ENCODE assay signal across 37 mouse cellular contexts in the genomic region with DNA sequence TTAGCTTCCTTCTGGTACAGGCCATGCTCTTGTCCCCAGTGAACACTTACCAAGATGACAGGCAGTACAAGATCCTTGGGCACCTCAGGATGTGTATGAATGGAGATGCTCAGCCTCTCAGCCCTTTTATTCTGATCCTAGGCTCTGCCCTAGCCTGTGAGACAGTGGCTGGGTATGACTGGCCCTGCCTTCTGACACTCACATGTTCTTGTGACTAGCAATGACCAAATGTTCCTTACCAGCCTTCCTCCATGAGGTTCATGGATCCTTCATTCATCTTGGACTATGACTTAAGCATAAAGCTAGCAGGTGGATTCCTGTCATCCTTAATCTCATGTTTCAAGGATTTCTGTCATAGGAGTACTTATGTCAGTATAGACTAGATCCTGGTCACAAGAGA. TPM values are rescaled to one million over a fixed set of nuclear protein-coding genes. Genes with fewer than 3 reads are reported as not detected.
"Had no signal": no experiment of that assay in that cellular context is flagged by ENCODE, and none has a peak within 500 bp of the region (broad histone marks: within the 10 kb centered on the region; RNA-seq: fewer than 3 reads in every experiment).

A gene (minus strand): TSS at position 101 of the 400 bp plus-strand sequence.

- DNase-seq: left cerebral cortex, postnatal 4 days; liver; liver, embryonic 13.5 days; liver, postnatal 0 days; lung, adult 18-20 months; lung, embryonic 14.5 days; lung, postnatal 10 days; lung, postnatal 36 days; lung, postnatal 4 days; midbrain, embryonic 14.5 days had no signal

- H3K36me3 ChIP-seq: limb, embryonic 10.5 days; limb, embryonic 12.5 days; limb, embryonic 13.5 days; limb, embryonic 15.5 days; liver, embryonic 12.5 days; liver, embryonic 13.5 days; liver, embryonic 15.5 days; lung, embryonic 15.5 days; midbrain, embryonic 10.5 days; midbrain, embryonic 12.5 days; midbrain, embryonic 13.5 days; midbrain, embryonic 15.5 days had no signal

- H3K9ac ChIP-seq: limb, embryonic 12.5 days; limb, embryonic 13.5 days; limb, embryonic 15.5 days; liver, embryonic 12.5 days; liver, embryonic 13.5 days; liver, embryonic 14.5 days; liver, embryonic 15.5 days; liver, postnatal 0 days; lung, embryonic 14.5 days; lung, embryonic 15.5 days; midbrain, embryonic 12.5 days; midbrain, embryonic 13.5 days; midbrain, embryonic 15.5 days had no signal

- H3K27me3 ChIP-seq: limb, embryonic 12.5 days; limb, embryonic 13.5 days; limb, embryonic 15.5 days; liver, embryonic 12.5 days; liver, embryonic 13.5 days; liver, embryonic 15.5 days; lung, embryonic 15.5 days; megakaryocyte, embryonic 14.5 days; midbrain, embryonic 12.5 days; midbrain, embryonic 13.5 days; midbrain, embryonic 15.5 days had no signal

- H3K9me3 ChIP-seq: limb, embryonic 10.5 days; limb, embryonic 12.5 days; limb, embryonic 13.5 days; limb, embryonic 15.5 days; liver, embryonic 12.5 days; liver, embryonic 13.5 days; liver, embryonic 15.5 days; lung, embryonic 15.5 days; megakaryocyte, embryonic 14.5 days; midbrain, embryonic 10.5 days; midbrain, embryonic 12.5 days; midbrain, embryonic 13.5 days; midbrain, embryonic 15.5 days had no signal

- H3K4me1 ChIP-seq: limb, embryonic 10.5 days; limb, embryonic 12.5 days; limb, embryonic 13.5 days; limb, embryonic 15.5 days; liver, embryonic 12.5 days; liver, embryonic 13.5 days; liver, embryonic 15.5 days; lung, embryonic 15.5 days; megakaryocyte, embryonic 14.5 days; midbrain, embryonic 10.5 days; midbrain, embryonic 12.5 days; midbrain, embryonic 13.5 days; midbrain, embryonic 15.5 days had no signal

- H3K4me2 ChIP-seq: limb, embryonic 12.5 days; limb, embryonic 13.5 days; limb, embryonic 15.5 days; liver, embryonic 11.5 days; liver, embryonic 12.5 days; liver, embryonic 13.5 days; liver, embryonic 15.5 days; lung, embryonic 14.5 days; lung, embryonic 15.5 days; midbrain, embryonic 11.5 days; midbrain, embryonic 12.5 days; midbrain, embryonic 13.5 days; midbrain, embryonic 15.5 days had no signal

- H3K4me3 ChIP-seq: left cerebral cortex, adult 2 months; limb, embryonic 10.5 days; limb, embryonic 12.5 days; limb, embryonic 13.5 days; limb, embryonic 15.5 days; liver, embryonic 12.5 days; liver, embryonic 13.5 days; liver, embryonic 15.5 days; lung, embryonic 15.5 days; megakaryocyte, embryonic 14.5 days; midbrain, embryonic 10.5 days; midbrain, embryonic 12.5 days; midbrain, embryonic 13.5 days; midbrain, embryonic 15.5 days; myocyte had no signal

- ATAC-seq: liver, embryonic 12.5 days; liver, postnatal 0 days; lung, postnatal 0 days; midbrain, embryonic 13.5 days; midbrain, embryonic 15.5 days; midbrain, embryonic 16.5 days had no signal

- H3K27ac ChIP-seq: left cerebral cortex, adult 2 months; limb, embryonic 10.5 days; limb, embryonic 12.5 days; limb, embryonic 13.5 days; limb, embryonic 15.5 days; liver, embryonic 12.5 days; liver, embryonic 13.5 days; liver, embryonic 14.5 days; liver, embryonic 15.5 days; lung, embryonic 15.5 days; macrophage; midbrain, embryonic 10.5 days; midbrain, embryonic 12.5 days; midbrain, embryonic 13.5 days; midbrain, embryonic 15.5 days had no signal

RNA-seq across cellular contexts. Expression of the gene that starts here (rescaled TPM):
- polyA plus RNA-seq: limb, embryonic 10.5 days; limb, embryonic 11.5 days; limb, embryonic 12.5 days; limb, embryonic 13.5 days; limb, embryonic 14.5 days; liver, adult 2 months; liver, embryonic 11.5 days; liver, embryonic 12.5 days; liver, embryonic 13.5 days; liver, embryonic 14.5 days; liver, embryonic 15.5 days; liver, embryonic 16.5 days; liver, postnatal 0 days; lung, embryonic 14.5 days; lung, embryonic 15.5 days; lung, embryonic 16.5 days; lung, postnatal 0 days; macrophage; midbrain, embryonic 10.5 days; midbrain, embryonic 11.5 days; midbrain, embryonic 12.5 days; midbrain, embryonic 13.5 days; midbrain, embryonic 14.5 days; midbrain, embryonic 15.5 days; midbrain, embryonic 16.5 days; midbrain, postnatal 0 days; myocyte; neural tube, embryonic 11.5 days had no signal
